Mouse (Mus musculus) CH12.LX (cell line): ENCODE results near the gene Rgs2. TPM values are rescaled to one million over a fixed set of nuclear protein-coding genes. Genes with fewer than 3 reads are reported as not detected.

Experiments used
- DNase-seq: peaks from one replicate; pipeline ENCODE4 v3.0.0-alpha.2; 2013; ENCODE audit errors: extremely low read depth
- H3K27ac ChIP-seq: 2 replicates; pipeline ENCODE4 v1.5.1; 2012; ENCODE audit warnings: low read depth, mild to moderate bottlenecking, control low read depth, moderate library complexity; ENCODE audit not compliant: insufficient read depth
- H3K27me3 ChIP-seq: replicated peaks from 2 replicates; pipeline ENCODE3; 2012; ENCODE audit warnings: inconsistent platforms
- H3K36me3 ChIP-seq, 2 experiments: replicated peaks in 1 of 2; 2 replicates each; pipeline versions ENCODE3 to v1.6.1; 2012; ENCODE audit warnings: inconsistent platforms in 1 of 2, low read length in 1 of 2, mild to moderate bottlenecking in 1 of 2, mixed read lengths in 1 of 2, moderate library complexity in 1 of 2; ENCODE audit not compliant: control insufficient read depth in 1 of 2, insufficient read depth in 1 of 2
- H3K4me1 ChIP-seq, 2 experiments: 2 replicates each; pipeline ENCODE4 v1.6.1; 2012; ENCODE audit warnings: inconsistent platforms in 1 of 2, moderate library complexity in 1 of 2; ENCODE audit not compliant: insufficient read depth in 2 of 2, control insufficient read depth in 1 of 2
- H3K4me2 ChIP-seq: 2 replicates; pipeline ENCODE4 v1.6.1; 2012; ENCODE audit warnings: low read depth, mild to moderate bottlenecking, control low read depth; ENCODE audit not compliant: poor library complexity, insufficient read depth, severe bottlenecking
- H3K4me3 ChIP-seq, 3 experiments: fragments of 150-350 bp in 1 of 3; sonication (generic) in 1 of 3; replicated peaks in 1 of 3; 2 replicates each; pipeline versions ENCODE3 to v1.5.1; 2011 to 2012; ENCODE audit warnings: low read depth in 2 of 3, low read length in 2 of 3, mild to moderate bottlenecking in 2 of 3, moderate library complexity in 2 of 3, control low read depth in 1 of 3, improper control_type of control experiment in 1 of 3, inconsistent platforms in 1 of 3, mixed read lengths in 1 of 3; ENCODE audit not compliant: poor library complexity in 1 of 3
- H3K79me2 ChIP-seq: replicated peaks from 2 replicates; pipeline ENCODE4 v1.6.1; 2012; ENCODE audit warnings: mild to moderate bottlenecking, moderate library complexity; ENCODE audit not compliant: control insufficient read depth, poor library complexity, insufficient read depth, severe bottlenecking; ENCODE audit errors: extremely low read depth
- H3K9ac ChIP-seq: 2 replicates; pipeline ENCODE4 v1.6.1; 2012; ENCODE audit warnings: low read depth, mild to moderate bottlenecking, control low read depth, moderate library complexity; ENCODE audit not compliant: insufficient read depth
- H3K9me3 ChIP-seq: replicated peaks from 2 replicates; pipeline ENCODE3; 2012; ENCODE audit warnings: low read length, inconsistent platforms, mixed read lengths
- CHD1 ChIP-seq: IDR thresholded peaks from 2 replicates; pipeline ENCODE4 v1.6.1; 2012; ENCODE audit warnings: low read depth, low read length, improper control_type of control experiment, inconsistent platforms
- CHD2 ChIP-seq: IDR thresholded peaks from 2 replicates; pipeline ENCODE4 v1.6.1; 2011; ENCODE audit warnings: low read length, improper control_type of control experiment
- E2F4 ChIP-seq: IDR thresholded peaks from 2 replicates; pipeline ENCODE4 v1.6.1; 2011; ENCODE audit warnings: low read depth, low read length, improper control_type of control experiment; ENCODE audit not compliant: insufficient replicate concordance
- ELF1 ChIP-seq: IDR thresholded peaks from 2 replicates; pipeline ENCODE4 v1.6.1; 2014; ENCODE audit warnings: low read depth, mild to moderate bottlenecking, inconsistent platforms, low read length, improper control_type of control experiment
- EP300 ChIP-seq: IDR thresholded peaks from 2 replicates; pipeline ENCODE4 v1.6.1; 2011; ENCODE audit warnings: low read length, improper control_type of control experiment
- ETS1 ChIP-seq: conservative IDR thresholded peaks from 2 replicates; pipeline ENCODE4 v1.6.1; 2012; ENCODE audit warnings: low read depth, mild to moderate bottlenecking, inconsistent platforms, low read length, improper control_type of control experiment, moderate library complexity
- IRF4 ChIP-seq: IDR thresholded peaks from 2 replicates; pipeline ENCODE4 v1.6.1; 2014; ENCODE audit warnings: low read depth, mild to moderate bottlenecking, inconsistent platforms, low read length, improper control_type of control experiment
- JUN ChIP-seq: IDR thresholded peaks from 2 replicates; pipeline ENCODE4 v1.6.1; 2011; ENCODE audit warnings: low read depth, mild to moderate bottlenecking, low read length, improper control_type of control experiment, moderate library complexity; ENCODE audit not compliant: insufficient read depth
- KAT2A ChIP-seq: IDR thresholded peaks from 2 replicates; pipeline ENCODE4 v1.6.1; 2012; ENCODE audit warnings: low read length, improper control_type of control experiment, inconsistent platforms; ENCODE audit not compliant: insufficient replicate concordance
- MAFK ChIP-seq: IDR thresholded peaks from 2 replicates; pipeline ENCODE4 v1.6.1; 2011; ENCODE audit warnings: low read length, improper control_type of control experiment; ENCODE audit not compliant: insufficient replicate concordance
- MAX ChIP-seq: IDR thresholded peaks from 2 replicates; pipeline ENCODE4 v1.6.1; 2011; ENCODE audit warnings: low read length, improper control_type of control experiment
- MEF2A ChIP-seq: IDR thresholded peaks from 2 replicates; pipeline ENCODE4 v1.6.1; 2014; ENCODE audit warnings: low read depth, mild to moderate bottlenecking, inconsistent platforms, low read length, improper control_type of control experiment, borderline replicate concordance
- NELFE ChIP-seq: IDR thresholded peaks from 2 replicates; pipeline ENCODE4 v1.6.1; 2011; ENCODE audit warnings: low read depth, low read length, improper control_type of control experiment
- NRF1 ChIP-seq: IDR thresholded peaks from 2 replicates; pipeline ENCODE4 v1.6.1; 2014; ENCODE audit warnings: low read depth, mild to moderate bottlenecking, inconsistent platforms, low read length, improper control_type of control experiment, moderate library complexity
- PAX5 ChIP-seq: IDR thresholded peaks from 2 replicates; pipeline ENCODE4 v1.6.1; 2012; ENCODE audit warnings: low read length, inconsistent platforms, mixed read lengths
- POLR2AphosphoS2 ChIP-seq: IDR thresholded peaks from 2 replicates; pipeline ENCODE4 v1.6.1; 2011; ENCODE audit warnings: low read depth, low read length, improper control_type of control experiment
- RAD21 ChIP-seq: IDR thresholded peaks from 2 replicates; pipeline ENCODE4 v1.6.1; 2011; ENCODE audit warnings: low read depth, mild to moderate bottlenecking, low read length, improper control_type of control experiment, moderate library complexity
- SIN3A ChIP-seq: IDR thresholded peaks from 2 replicates; pipeline ENCODE4 v1.6.1; 2012; ENCODE audit warnings: low read length, improper control_type of control experiment, inconsistent platforms
- SMC3 ChIP-seq: IDR thresholded peaks from 2 replicates; pipeline ENCODE4 v1.6.1; 2011; ENCODE audit warnings: low read depth, low read length, improper control_type of control experiment
- TCF12 ChIP-seq: IDR thresholded peaks from 2 replicates; pipeline ENCODE4 v1.6.1; 2014; ENCODE audit warnings: low read depth, mild to moderate bottlenecking, inconsistent platforms, low read length, improper control_type of control experiment
- UBTF ChIP-seq: IDR thresholded peaks from 2 replicates; pipeline ENCODE4 v1.6.1; 2012; ENCODE audit warnings: low read depth, mild to moderate bottlenecking, inconsistent platforms, low read length, improper control_type of control experiment, moderate library complexity
- USF2 ChIP-seq: conservative IDR thresholded peaks from 2 replicates; pipeline ENCODE4 v1.6.1; 2011; ENCODE audit warnings: low read depth, low read length, improper control_type of control experiment
- ZC3H11A ChIP-seq: IDR thresholded peaks from 2 replicates; pipeline ENCODE4 v1.6.1; 2012; ENCODE audit warnings: low read depth, mild to moderate bottlenecking, inconsistent platforms, low read length, improper control_type of control experiment
- ZKSCAN1 ChIP-seq: IDR thresholded peaks from 2 replicates; pipeline ENCODE4 v1.6.1; 2012; ENCODE audit warnings: low read depth, inconsistent platforms, low read length, improper control_type of control experiment, borderline replicate concordance
- ZMIZ1 ChIP-seq: IDR thresholded peaks from 2 replicates; pipeline ENCODE4 v1.6.1; 2012; ENCODE audit warnings: low read depth, mild to moderate bottlenecking, inconsistent platforms, low read length, improper control_type of control experiment
- ZNF384 ChIP-seq: IDR thresholded peaks from 2 replicates; pipeline ENCODE4 v1.6.1; 2012; ENCODE audit warnings: low read depth, low read length, improper control_type of control experiment, inconsistent platforms
- dilution Hi-C: fragments of 300-500 bp; cut with MboI; formaldehyde crosslinking; loops from 2 replicates; pipeline ENCODE4 v1.14.3; 2020; ENCODE audit warnings: low sequenced_read_pairs; ENCODE audit not compliant: extremely low pct_unique_long_range_greater_than_20kb, extremely low pct_ligation_motif_present
- in situ Hi-C: fragments of 300-500 bp; cut with MboI; formaldehyde crosslinking; loops from 3 replicates; pipeline ENCODE4 v1.14.3; 2019; ENCODE audit warnings: low sequenced_read_pairs, low pct_ligation_motif_present, low pct_unique_long_range_greater_than_20kb, mixed read lengths
- polyA plus RNA-seq: library from polyadenylated mRNA; unstranded; fragments of >175 nt; gene quantifications from 2 replicates; pipeline ENCODE4 v1.2.1, GENCODE M21; 2012; ENCODE audit warnings: low read depth; ENCODE audit not compliant: insufficient read length
- total RNA-seq, 2 experiments: library from RNA; depleted of rRNA; stranded (reverse); fragments of 300-350 nt in 1 of 2; fragments of >200 nt in 1 of 2; gene quantifications; 2 replicates each; pipeline ENCODE4 v1.2.3; 2012 to 2014

Gene Rgs2
- total and polyA plus RNA-seq, 3 experiments: 3.2 to 14.7 (median 11.0) TPM

- in situ Hi-C loops: loop anchor here (25.0 kb wide), 1 partner anchor 169 kb away; the partner anchor contains the start of gene Rgs13
These were observed 14.5 kb upstream of the Rgs2 start for GRCm38 (mm10) chr1:144018417-144018958.

GRCm38 (mm10) chr1:144013913-144014312 is 10.0 kb upstream of the Rgs2 start:
- Histone ChIP-seq H3K36me3 (no peaks in the 10 kb centered on the region), H3K27ac (no peak overlapping the region), H3K9ac (no peak overlapping the region), H3K4me1 (no peaks in the 10 kb centered on the region), H3K27me3 (no peaks in the 10 kb centered on the region), H3K9me3 (no peaks in the 10 kb centered on the region), H3K4me2 (no peak overlapping the region), H3K79me2 (no peaks in the 10 kb centered on the region), H3K4me3 (no peak overlapping the region)
- dilution Hi-C loops (no loop called here), in situ Hi-C loops (loop anchor here (25.0 kb wide), 1 partner anchor 173 kb away; the partner anchor contains the start of gene Rgs13)
- no peak for DNase-seq
- TF ChIP-seq USF2: no peak
- no peak for TF ChIP-seq KAT2A
- no peak for TF ChIP-seq SMC3
- no peak for TF ChIP-seq MAFK
- no peak for TF ChIP-seq SIN3A
- TF ChIP-seq MAX: no peak
- no peak for TF ChIP-seq ZKSCAN1
- TF ChIP-seq CHD2: no peak
- no peak for TF ChIP-seq ZMIZ1
- no peak for TF ChIP-seq ELF1
- TF ChIP-seq TCF12: no peak
- TF ChIP-seq UBTF: no peak
- no peak for TF ChIP-seq PAX5
- no peak for TF ChIP-seq ZNF384
- TF ChIP-seq RAD21: no peak
- no peak for TF ChIP-seq NRF1
- no peak for TF ChIP-seq POLR2AphosphoS2
- no peak for TF ChIP-seq IRF4
- no peak for TF ChIP-seq EP300

More at GRCm38 (mm10) chr1:144018417-144018958, 14.5 kb upstream of the Rgs2 start:
- no peak overlapping the region for H3K9ac ChIP-seq
- no peaks in the 10 kb centered on the region for H3K79me2 ChIP-seq
- no peaks in the 10 kb centered on the region for H3K4me1 ChIP-seq
- H3K36me3 ChIP-seq: no peaks in the 10 kb centered on the region
- no peaks in the 10 kb centered on the region for H3K27me3 ChIP-seq
- H3K4me3 ChIP-seq: no peak overlapping the region
- dilution Hi-C loops: no loop called here
- no peak for TF ChIP-seq NELFE
- no peak for TF ChIP-seq PAX5
- TF ChIP-seq MEF2A: no peak
- no peak for TF ChIP-seq JUN
- no peak for TF ChIP-seq MAX
- TF ChIP-seq SMC3: no peak
- TF ChIP-seq E2F4: no peak
- TF ChIP-seq CHD1: no peak
- TF ChIP-seq IRF4: no peak
- TF ChIP-seq ZC3H11A: no peak
- TF ChIP-seq ETS1: no peak
- TF ChIP-seq MAFK: no peak
- TF ChIP-seq KAT2A: no peak
- H3K9me3 ChIP-seq: no peaks in the 10 kb centered on the region
- no peak overlapping the region for H3K4me2 ChIP-seq
- no peak overlapping the region for H3K27ac ChIP-seq
- no peak for DNase-seq
